Mouse (Mus musculus): ENCODE measurements around the gene Cnot4. TPM values are rescaled to one million over a fixed set of nuclear protein-coding genes. Genes with fewer than 3 reads are reported as not detected.
A peak's percentile ranks its signal among the peaks of the same experiment; 100 is the strongest.

The Cnot4 gene
- polyA plus RNA-seq, 1 experiment from 2014 or later = 34.3 TPM

DNA sequence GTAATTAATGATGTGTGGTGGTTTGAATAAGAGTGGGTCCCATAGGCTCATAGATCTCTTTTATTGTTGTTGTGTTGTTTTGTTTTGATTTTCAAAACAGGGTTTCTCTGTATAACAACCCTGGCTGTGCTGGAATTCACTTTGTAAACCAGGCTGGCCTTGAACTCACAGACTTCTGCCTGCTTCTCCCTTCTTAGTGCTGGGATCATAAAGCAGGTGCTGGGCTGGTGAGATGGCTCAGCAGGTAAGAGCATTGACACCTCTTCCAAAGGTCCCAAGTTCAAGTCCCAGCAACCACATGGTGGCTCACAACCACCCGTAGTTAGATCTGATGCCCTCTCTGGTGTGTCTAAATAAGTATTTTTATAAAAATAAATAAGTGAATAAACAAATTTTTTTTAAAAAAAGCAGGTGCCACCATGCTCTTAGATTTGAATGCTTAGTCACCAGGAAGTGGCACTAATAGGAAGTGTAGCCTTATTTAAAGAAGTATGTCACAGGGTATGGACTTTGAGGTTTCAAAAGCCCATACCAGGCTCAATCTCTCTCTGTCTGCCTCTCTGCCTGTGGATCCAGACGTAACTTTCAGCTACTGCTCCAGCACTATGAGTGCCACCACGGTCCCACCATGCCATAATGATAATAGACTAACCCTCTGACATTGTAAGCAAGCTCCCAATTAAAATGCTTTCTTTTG lies 14.3 kb upstream of the Cnot4 start:
- Histone ChIP-seq H3K9ac (no peak overlapping the region), H3K4me1 (replicated peaks; ENCODE audit: control insufficient read depth, insufficient read depth, low read length) (no peaks in the 10 kb centered on the region), H3K36me3 (replicated peaks; ENCODE audit: control insufficient read depth, insufficient read depth) (no peaks in the 10 kb centered on the region), H3K9me3 (ENCODE audit: control insufficient read depth, low read length) (no peaks in the 10 kb centered on the region), H3K4me2 (replicated peaks) (no peak overlapping the region), H3K27ac (no peak overlapping the region), H3K27me3 (ENCODE audit: control insufficient read depth, insufficient read depth, low read length) (no peaks in the 10 kb centered on the region), H3K4me3 (replicated peaks; ENCODE audit: low read length) (no peak overlapping the region)
- ATAC-seq (ENCODE audit: low FRiP score) (no peak), DNase-seq (ENCODE audit: low spot score) (no peak)
- WGBS = 83% methylated on average over 3 of the region's 3 CpGs

DNA sequence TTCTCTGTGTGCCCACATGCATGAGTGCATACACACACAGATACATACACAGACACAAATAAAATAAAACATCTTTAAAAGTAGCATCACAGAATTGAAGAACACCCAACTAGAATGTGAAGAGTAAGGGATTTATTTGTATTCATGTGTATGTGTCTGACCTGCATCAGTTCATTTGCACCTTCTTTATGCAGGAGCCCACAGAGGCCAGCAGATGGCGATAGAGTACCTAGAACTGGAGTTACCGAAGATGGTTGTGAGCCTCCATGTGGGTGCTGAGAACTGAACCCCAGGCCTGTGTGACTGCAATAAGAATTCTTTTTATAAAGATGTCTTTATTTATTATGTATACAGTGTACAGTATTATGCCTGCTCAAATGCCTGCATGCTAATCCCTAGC lies 12.0 kb upstream of the Cnot4 start:
- Histone ChIP-seq H3K36me3 (replicated peaks; ENCODE audit: control insufficient read depth, insufficient read depth) (no peaks in the 10 kb centered on the region), H3K9ac (no peak overlapping the region), H3K4me1 (replicated peaks; ENCODE audit: control insufficient read depth, insufficient read depth, low read length) (no peaks in the 10 kb centered on the region), H3K9me3 (ENCODE audit: control insufficient read depth, low read length) (no peaks in the 10 kb centered on the region), H3K4me3 (replicated peaks; ENCODE audit: low read length) (no peak overlapping the region), H3K27me3 (ENCODE audit: control insufficient read depth, insufficient read depth, low read length) (no peaks in the 10 kb centered on the region), H3K27ac (no peak overlapping the region), H3K4me2 (replicated peaks) (no peak overlapping the region)
- 87% methylated on average over 2 of the region's 2 CpGs for WGBS
- DNase-seq (ENCODE audit: low spot score) (no peak), ATAC-seq (ENCODE audit: low FRiP score) (no peak)

DNA sequence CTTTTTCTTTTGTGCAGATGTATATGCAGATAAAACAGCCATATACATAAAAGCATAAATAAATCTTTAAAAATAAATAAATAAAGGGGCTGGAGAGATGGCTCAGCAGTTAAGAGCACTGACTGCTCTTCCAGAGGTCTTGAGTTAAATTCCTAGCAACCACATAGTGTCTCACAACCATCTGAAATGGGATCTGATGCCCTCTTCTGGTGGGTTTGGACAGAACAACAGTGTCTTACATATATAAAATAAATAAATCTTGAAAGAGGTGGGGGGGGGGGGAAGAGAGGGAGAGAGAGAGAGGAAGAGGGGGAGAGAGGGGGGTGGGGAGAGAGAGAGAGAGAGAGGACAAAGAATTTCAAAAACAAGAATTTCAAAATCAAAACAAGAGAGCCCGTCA lies 6.8 kb upstream of the Cnot4 start:
- ATAC-seq (ENCODE audit: low FRiP score) = no peak
- H3K4me1 ChIP-seq (replicated peaks; ENCODE audit: control insufficient read depth, insufficient read depth, low read length) = no peaks in the 10 kb centered on the region
- 100% methylated on average over 1 of the region's 1 CpGs for WGBS

DNA sequence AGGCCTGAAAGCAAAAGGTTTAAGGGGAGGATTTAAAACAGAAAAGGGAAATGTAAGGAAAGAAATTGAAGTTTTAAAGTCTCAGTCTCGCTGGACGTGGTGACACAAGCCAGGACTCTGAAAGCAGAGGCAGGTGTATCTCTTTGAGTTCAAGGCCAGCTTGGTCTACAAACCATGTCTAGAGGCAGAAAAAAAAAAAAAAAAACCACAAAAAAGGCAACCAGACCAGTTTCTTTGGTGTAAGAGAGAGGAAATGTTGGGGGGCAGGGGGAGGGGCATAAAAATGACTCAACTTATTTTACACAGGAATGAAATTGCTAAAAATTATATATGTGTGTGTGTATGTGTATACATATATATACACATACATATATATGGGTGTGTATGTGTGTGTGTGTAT lies 1.3 kb upstream of the Cnot4 start:
- Histone ChIP-seq H3K36me3 (replicated peaks; ENCODE audit: control insufficient read depth, insufficient read depth) (no peaks in the 10 kb centered on the region), H3K4me2 (replicated peaks) (peak overlapping the region; percentile 74; the same call in 1 of the 2 replicates), H3K9ac (no peak overlapping the region), H3K9me3 (ENCODE audit: control insufficient read depth, low read length) (no peaks in the 10 kb centered on the region), H3K27ac (no peak overlapping the region), H3K4me1 (replicated peaks; ENCODE audit: control insufficient read depth, insufficient read depth, low read length) (peaks cover 25% of the 10 kb centered on the region), H3K4me3 (replicated peaks; ENCODE audit: low read length) (no peak overlapping the region), H3K27me3 (ENCODE audit: control insufficient read depth, insufficient read depth, low read length) (no peaks in the 10 kb centered on the region)
- WGBS = 64% methylated on average over 2 of the region's 2 CpGs
- ATAC-seq (ENCODE audit: low FRiP score) (no peak), DNase-seq (ENCODE audit: low spot score) (no peak)

More for the DNA sequence above, 6.8 kb upstream of the Cnot4 start:
- H3K4me3 ChIP-seq (replicated peaks; ENCODE audit: low read length) = no peak overlapping the region
- no peaks in the 10 kb centered on the region for H3K36me3 ChIP-seq (replicated peaks; ENCODE audit: control insufficient read depth, insufficient read depth)
- H3K9me3 ChIP-seq (ENCODE audit: control insufficient read depth, low read length) = no peaks in the 10 kb centered on the region
- no peaks in the 10 kb centered on the region for H3K27me3 ChIP-seq (ENCODE audit: control insufficient read depth, insufficient read depth, low read length)
- H3K9ac ChIP-seq = no peak overlapping the region
- no peak for DNase-seq (ENCODE audit: low spot score)
- no peak overlapping the region for H3K27ac ChIP-seq
- no peak overlapping the region for H3K4me2 ChIP-seq (replicated peaks)

DNA sequence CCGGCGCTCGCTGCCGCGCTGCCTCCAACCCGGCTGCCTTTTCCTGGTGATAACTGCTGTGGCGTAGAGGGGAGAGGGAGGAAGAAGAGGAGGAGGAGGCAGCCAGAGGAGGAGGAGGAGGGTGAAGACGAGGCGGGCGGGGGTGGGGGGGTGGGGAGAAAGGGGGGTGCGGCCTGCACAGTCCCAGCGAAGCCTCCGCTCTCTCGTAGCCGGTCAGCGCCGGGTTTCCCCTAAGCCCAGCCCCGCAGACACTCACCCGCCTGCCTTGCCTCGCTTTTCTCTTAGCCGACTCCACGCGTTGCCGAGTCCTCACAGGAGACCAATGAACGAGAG lies 312 bp downstream of the Cnot4 start:
- peak overlapping the region; percentile 83 for H3K9ac ChIP-seq
- H3K27me3 ChIP-seq (ENCODE audit: control insufficient read depth, insufficient read depth, low read length) = no peaks in the 10 kb centered on the region
- no peaks in the 10 kb centered on the region for H3K36me3 ChIP-seq (replicated peaks; ENCODE audit: control insufficient read depth, insufficient read depth)
- no peaks in the 10 kb centered on the region for H3K9me3 ChIP-seq (ENCODE audit: control insufficient read depth, low read length)
- H3K4me2 ChIP-seq (replicated peaks) = peak overlapping the region; percentile 81
- H3K4me3 ChIP-seq (replicated peaks; ENCODE audit: low read length) = peak overlapping the region; percentile 81
- no peak for DNase-seq (ENCODE audit: low spot score)
- H3K27ac ChIP-seq = peak overlapping the region; percentile 90
- H3K4me1 ChIP-seq (replicated peaks; ENCODE audit: control insufficient read depth, insufficient read depth, low read length) = peaks cover 25% of the 10 kb centered on the region
- ATAC-seq (ENCODE audit: low FRiP score) = peak; percentile 91
- 2% methylated on average over 24 of the region's 25 CpGs for WGBS

DNA sequence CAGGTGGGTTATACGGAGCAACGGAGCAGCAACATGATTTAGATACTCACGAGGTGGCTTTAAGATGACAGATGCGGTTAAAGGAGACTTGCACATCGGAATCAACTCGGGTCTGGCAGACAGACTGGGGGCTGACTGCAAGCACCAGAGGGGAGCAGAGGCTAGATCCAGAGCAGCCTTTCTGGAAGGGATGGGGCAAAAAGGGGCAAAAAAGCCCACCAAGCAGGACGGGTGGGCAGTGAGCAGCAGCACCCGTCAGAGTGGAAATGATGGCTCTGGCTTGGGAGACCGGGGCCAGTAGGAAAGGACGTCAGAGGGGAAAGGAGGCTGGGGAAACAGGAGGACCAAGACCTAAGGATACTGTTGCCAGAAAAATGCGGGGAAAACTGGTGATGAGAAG lies 718 bp downstream of the Cnot4 start:
- H3K4me1 ChIP-seq (replicated peaks; ENCODE audit: control insufficient read depth, insufficient read depth, low read length) = peaks cover 25% of the 10 kb centered on the region
- H3K36me3 ChIP-seq (replicated peaks; ENCODE audit: control insufficient read depth, insufficient read depth) = no peaks in the 10 kb centered on the region
- H3K9ac ChIP-seq = peak overlapping the region; percentile 83
- ATAC-seq (ENCODE audit: low FRiP score) (no peak), DNase-seq (ENCODE audit: low spot score) (peak; percentile 39)
- no peaks in the 10 kb centered on the region for H3K9me3 ChIP-seq (ENCODE audit: control insufficient read depth, low read length)
- peak overlapping the region; percentile 90 for H3K27ac ChIP-seq
- under 1% methylated on average over 11 of the region's 11 CpGs for WGBS
- peak overlapping the region; percentile 81 for H3K4me2 ChIP-seq (replicated peaks)
- H3K4me3 ChIP-seq (replicated peaks; ENCODE audit: low read length) = peak overlapping the region; percentile 81
- H3K27me3 ChIP-seq (ENCODE audit: control insufficient read depth, insufficient read depth, low read length) = no peaks in the 10 kb centered on the region

DNA sequence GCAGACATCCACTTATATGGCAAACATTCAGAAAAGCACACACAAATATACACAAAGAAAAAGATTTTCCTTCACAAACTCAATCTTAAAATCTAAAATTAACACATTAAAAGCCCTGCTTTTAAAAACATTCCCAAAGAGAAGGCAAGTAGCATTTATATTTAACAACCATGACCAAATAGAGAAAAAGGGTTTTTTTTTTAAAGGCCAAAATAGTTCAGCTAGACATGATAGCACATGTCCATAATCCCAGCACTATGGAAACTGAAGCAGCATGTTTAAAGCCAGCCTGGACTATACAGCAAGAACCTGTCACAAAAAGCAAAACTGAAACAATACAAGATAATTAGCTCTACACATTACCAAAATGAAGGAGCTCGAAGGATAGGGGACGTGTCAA lies 11.0 kb downstream of the Cnot4 start:
- 86% methylated on average over 2 of the region's 2 CpGs for WGBS
- Histone ChIP-seq H3K4me1 (replicated peaks; ENCODE audit: control insufficient read depth, insufficient read depth, low read length) (no peaks in the 10 kb centered on the region), H3K36me3 (replicated peaks; ENCODE audit: control insufficient read depth, insufficient read depth) (0 out of 2 replicates have a peak, but pooled peaks cover 3% of the 10 kb centered on the region)

DNA sequence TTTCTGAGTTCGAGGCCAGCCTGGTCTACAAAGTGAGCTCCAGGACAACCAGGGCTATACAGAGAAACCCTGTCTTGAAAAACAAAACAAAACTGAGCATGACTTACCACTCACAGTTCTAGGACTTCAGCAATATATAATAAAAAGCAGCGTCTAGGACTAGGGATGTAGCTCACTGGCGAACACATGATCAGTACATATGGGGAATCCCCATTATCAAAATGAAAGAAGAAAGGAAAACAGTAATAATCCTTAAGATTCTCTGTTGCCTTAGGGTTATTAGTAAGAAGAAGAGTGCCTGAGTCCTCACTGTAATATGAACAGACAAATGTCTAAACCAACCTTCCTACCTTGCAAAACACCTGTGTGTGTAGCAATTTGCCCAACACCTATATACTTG lies 11.6 kb downstream of the Cnot4 start:
- Histone ChIP-seq H3K4me3 (replicated peaks; ENCODE audit: low read length) (no peak overlapping the region), H3K4me2 (replicated peaks) (no peak overlapping the region), H3K9ac (no peak overlapping the region), H3K27me3 (ENCODE audit: control insufficient read depth, insufficient read depth, low read length) (no peaks in the 10 kb centered on the region), H3K9me3 (ENCODE audit: control insufficient read depth, low read length) (no peaks in the 10 kb centered on the region), H3K4me1 (replicated peaks; ENCODE audit: control insufficient read depth, insufficient read depth, low read length) (no peaks in the 10 kb centered on the region), H3K27ac (no peak overlapping the region), H3K36me3 (replicated peaks; ENCODE audit: control insufficient read depth, insufficient read depth) (0 out of 2 replicates have a peak, but pooled peaks cover 3% of the 10 kb centered on the region)
- over 99% methylated on average over 3 of the region's 3 CpGs for WGBS
- ATAC-seq (ENCODE audit: low FRiP score) (no peak), DNase-seq (ENCODE audit: low spot score) (no peak)

More for the DNA sequence above, 11.0 kb downstream of the Cnot4 start:
- H3K4me3 ChIP-seq (replicated peaks; ENCODE audit: low read length) = no peak overlapping the region
- H3K27ac ChIP-seq = no peak overlapping the region
- ATAC-seq (ENCODE audit: low FRiP score) = no peak
- no peak overlapping the region for H3K9ac ChIP-seq
- H3K4me2 ChIP-seq (replicated peaks) = no peak overlapping the region
- no peak for DNase-seq (ENCODE audit: low spot score)
- no peaks in the 10 kb centered on the region for H3K9me3 ChIP-seq (ENCODE audit: control insufficient read depth, low read length)
- no peaks in the 10 kb centered on the region for H3K27me3 ChIP-seq (ENCODE audit: control insufficient read depth, insufficient read depth, low read length)

DNA sequence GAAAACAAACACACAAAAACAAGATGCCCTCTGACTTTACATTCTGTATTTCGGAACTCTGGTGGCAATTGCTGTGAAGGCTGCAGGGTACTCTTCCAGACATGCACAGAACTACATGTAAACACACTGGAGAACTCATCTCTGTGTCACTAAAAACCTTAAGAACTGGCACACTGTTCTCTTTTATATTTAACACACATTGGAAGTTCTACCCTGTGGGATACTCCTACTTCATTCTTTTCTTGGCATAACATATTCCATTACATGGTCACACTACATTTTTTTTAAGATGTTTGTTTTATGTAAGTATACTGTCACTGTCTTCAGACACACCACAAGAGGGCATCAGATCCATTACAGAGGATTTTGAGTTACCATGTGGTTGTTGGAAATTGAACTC lies 31.1 kb downstream of the Cnot4 start:
- no peak for ATAC-seq (ENCODE audit: low FRiP score)
- WGBS = 92% methylated on average over 1 of the region's 1 CpGs

DNA sequence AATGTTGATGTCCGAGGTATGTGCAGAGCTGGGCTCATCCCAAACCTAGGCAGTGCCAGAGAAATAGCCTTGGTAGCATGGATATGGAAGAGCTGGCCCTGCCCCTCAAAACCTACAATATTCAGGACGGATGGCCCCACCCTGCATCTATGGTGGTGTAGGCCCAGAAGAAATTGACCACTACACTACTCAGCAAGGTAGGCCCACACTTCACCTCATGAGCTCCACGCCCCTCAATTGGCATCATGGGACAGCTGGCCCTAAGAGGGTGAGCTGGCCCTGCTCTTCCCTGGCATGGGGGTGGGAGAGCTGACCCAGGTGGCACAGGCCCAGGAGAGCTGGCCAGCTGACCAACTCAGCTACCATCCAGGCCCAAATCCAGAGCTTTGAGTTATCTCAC lies 48.6 kb downstream of the Cnot4 start:
- Histone ChIP-seq H3K4me2 (replicated peaks) (no peak overlapping the region), H3K4me1 (replicated peaks; ENCODE audit: control insufficient read depth, insufficient read depth, low read length) (no peaks in the 10 kb centered on the region), H3K9me3 (ENCODE audit: control insufficient read depth, low read length) (no peaks in the 10 kb centered on the region), H3K27me3 (ENCODE audit: control insufficient read depth, insufficient read depth, low read length) (no peaks in the 10 kb centered on the region), H3K36me3 (replicated peaks; ENCODE audit: control insufficient read depth, insufficient read depth) (no peaks in the 10 kb centered on the region), H3K4me3 (replicated peaks; ENCODE audit: low read length) (no peak overlapping the region), H3K27ac (no peak overlapping the region), H3K9ac (no peak overlapping the region)
- DNase-seq (ENCODE audit: low spot score) (no peak), ATAC-seq (ENCODE audit: low FRiP score) (no peak)
- WGBS = 98% methylated on average over 3 of the region's 3 CpGs

More for the DNA sequence above, 31.1 kb downstream of the Cnot4 start:
- no peak overlapping the region for H3K4me2 ChIP-seq (replicated peaks)
- no peak overlapping the region for H3K9ac ChIP-seq
- no peak for DNase-seq (ENCODE audit: low spot score)
- H3K4me3 ChIP-seq (replicated peaks; ENCODE audit: low read length) = no peak overlapping the region
- no peak overlapping the region for H3K27ac ChIP-seq
- H3K36me3 ChIP-seq (replicated peaks; ENCODE audit: control insufficient read depth, insufficient read depth) = no peaks in the 10 kb centered on the region
- no peaks in the 10 kb centered on the region for H3K9me3 ChIP-seq (ENCODE audit: control insufficient read depth, low read length)
- no peaks in the 10 kb centered on the region for H3K27me3 ChIP-seq (ENCODE audit: control insufficient read depth, insufficient read depth, low read length)
- H3K4me1 ChIP-seq (replicated peaks; ENCODE audit: control insufficient read depth, insufficient read depth, low read length) = no peaks in the 10 kb centered on the region

Measured in hindbrain, embryonic 14.5 days (tissue).